Mouse (Mus musculus): ENCODE results near the gene Mpzl3. TPM values are rescaled to one million over a fixed set of nuclear protein-coding genes. Genes with fewer than 3 reads are reported as not detected.

The Mpzl3 gene
- polyA plus RNA-seq, 1 experiment from 2014 or later, result 6.2 TPM

DNA sequence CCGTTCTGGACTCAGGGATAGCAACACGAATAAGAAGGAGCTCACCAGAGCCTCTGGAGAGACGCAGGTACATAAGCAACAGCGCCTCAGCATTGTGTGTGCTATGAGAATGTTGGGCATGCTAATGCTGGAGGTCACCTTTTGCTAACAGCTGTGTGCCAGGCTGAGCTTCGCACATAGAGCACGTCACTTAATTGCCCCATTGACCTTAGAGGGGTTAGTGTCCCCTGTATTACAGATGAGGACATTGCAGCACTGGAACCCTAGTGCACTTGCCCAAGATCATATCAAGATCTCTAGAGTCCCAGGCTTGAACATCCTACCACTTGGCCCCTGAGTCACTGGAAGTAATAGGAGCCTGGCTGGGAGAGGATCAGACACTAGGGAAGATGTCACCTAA lies 65.6 kb downstream of the Mpzl3 start:
- no peak for ATAC-seq
- H3K4me1 ChIP-seq (ENCODE audit: control insufficient read depth, insufficient read depth, low read length), result peaks cover 34% of the 10 kb centered on the region
- no peak overlapping the region for H3K4me2 ChIP-seq (ENCODE audit: low read depth, low read length)
- H3K36me3 ChIP-seq (ENCODE audit: control insufficient read depth, insufficient read depth, low read length), result no peaks in the 10 kb centered on the region
- H3K27ac ChIP-seq (ENCODE audit: low read length), result no peak overlapping the region; the same call in 1 of the 2 replicates
- H3K9ac ChIP-seq (ENCODE audit: low read depth, low read length), result no peak overlapping the region
- H3K4me3 ChIP-seq (ENCODE audit: low read length), result no peak overlapping the region
- H3K27me3 ChIP-seq (replicated peaks; ENCODE audit: control insufficient read depth, insufficient read depth, low read length), result no peaks in the 10 kb centered on the region
- 82% methylated on average over 6 of the region's 6 CpGs for WGBS
- H3K9me3 ChIP-seq (ENCODE audit: control insufficient read depth, low read length), result no peaks in the 10 kb centered on the region

DNA sequence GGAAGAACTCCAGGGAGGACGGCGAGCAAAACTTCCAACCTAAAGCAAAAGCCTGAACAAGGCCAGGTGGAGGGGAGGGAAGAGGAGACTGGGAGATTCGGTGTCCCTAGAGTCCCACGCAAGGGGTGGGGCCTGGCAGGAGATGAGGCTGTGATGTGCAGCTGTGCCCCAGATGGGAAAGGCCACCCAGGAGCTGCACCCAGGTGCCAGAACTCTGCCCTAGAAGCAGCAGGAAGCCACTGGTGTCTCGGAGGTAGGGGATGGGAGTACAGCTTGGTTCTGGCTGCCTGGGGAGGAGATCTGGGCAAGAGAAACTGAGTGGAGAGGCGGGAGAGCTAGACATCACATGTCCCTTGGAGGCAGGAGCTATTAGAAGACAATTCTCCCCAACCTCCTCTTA lies 66.0 kb downstream of the Mpzl3 start:
- Histone ChIP-seq H3K9me3 (ENCODE audit: control insufficient read depth, low read length) (no peaks in the 10 kb centered on the region), H3K27ac (ENCODE audit: low read length) (no peak overlapping the region), H3K4me1 (ENCODE audit: control insufficient read depth, insufficient read depth, low read length) (peaks cover 29% of the 10 kb centered on the region), H3K4me3 (ENCODE audit: low read length) (no peak overlapping the region), H3K9ac (ENCODE audit: low read depth, low read length) (no peak overlapping the region), H3K27me3 (replicated peaks; ENCODE audit: control insufficient read depth, insufficient read depth, low read length) (no peaks in the 10 kb centered on the region), H3K4me2 (ENCODE audit: low read depth, low read length) (no peak overlapping the region), H3K36me3 (ENCODE audit: control insufficient read depth, insufficient read depth, low read length) (no peaks in the 10 kb centered on the region)
- ATAC-seq, result no peak
- WGBS, result 68% methylated on average over 6 of the region's 6 CpGs

DNA sequence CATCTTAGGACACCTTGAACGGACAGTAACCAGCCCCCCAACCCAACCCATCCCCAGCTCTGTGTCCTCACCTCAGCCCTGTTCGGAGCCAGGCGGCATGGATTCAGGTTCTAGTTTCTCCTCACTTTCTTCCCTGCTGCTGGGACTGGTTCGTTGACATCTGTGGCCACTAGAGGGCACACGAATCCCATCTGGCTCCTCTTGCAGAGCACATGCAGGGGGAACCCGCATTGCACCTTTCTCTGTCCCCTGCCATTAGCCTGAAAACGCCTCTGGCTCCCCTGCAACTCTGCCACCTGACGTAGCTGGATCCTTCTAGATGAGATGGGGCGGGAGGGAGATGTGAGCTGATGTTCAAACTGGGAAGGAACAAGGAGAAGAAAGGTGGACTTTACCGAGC lies 66.8 kb downstream of the Mpzl3 start:
- Histone ChIP-seq H3K4me3 (ENCODE audit: low read length) (peak overlapping the region; percentile 0; the same call in 1 of the 2 replicates), H3K9ac (ENCODE audit: low read depth, low read length) (peak overlapping the region; percentile 48; the same call in 1 of the 2 replicates), H3K4me2 (ENCODE audit: low read depth, low read length) (peak overlapping the region; percentile 48), H3K36me3 (ENCODE audit: control insufficient read depth, insufficient read depth, low read length) (no peaks in the 10 kb centered on the region), H3K27me3 (replicated peaks; ENCODE audit: control insufficient read depth, insufficient read depth, low read length) (no peaks in the 10 kb centered on the region), H3K27ac (ENCODE audit: low read length) (no peak overlapping the region), H3K4me1 (ENCODE audit: control insufficient read depth, insufficient read depth, low read length) (peaks cover 22% of the 10 kb centered on the region), H3K9me3 (ENCODE audit: control insufficient read depth, low read length) (no peaks in the 10 kb centered on the region)
- ATAC-seq, result peak; percentile 67
- 5% methylated on average over 10 of the region's 10 CpGs for WGBS

DNA sequence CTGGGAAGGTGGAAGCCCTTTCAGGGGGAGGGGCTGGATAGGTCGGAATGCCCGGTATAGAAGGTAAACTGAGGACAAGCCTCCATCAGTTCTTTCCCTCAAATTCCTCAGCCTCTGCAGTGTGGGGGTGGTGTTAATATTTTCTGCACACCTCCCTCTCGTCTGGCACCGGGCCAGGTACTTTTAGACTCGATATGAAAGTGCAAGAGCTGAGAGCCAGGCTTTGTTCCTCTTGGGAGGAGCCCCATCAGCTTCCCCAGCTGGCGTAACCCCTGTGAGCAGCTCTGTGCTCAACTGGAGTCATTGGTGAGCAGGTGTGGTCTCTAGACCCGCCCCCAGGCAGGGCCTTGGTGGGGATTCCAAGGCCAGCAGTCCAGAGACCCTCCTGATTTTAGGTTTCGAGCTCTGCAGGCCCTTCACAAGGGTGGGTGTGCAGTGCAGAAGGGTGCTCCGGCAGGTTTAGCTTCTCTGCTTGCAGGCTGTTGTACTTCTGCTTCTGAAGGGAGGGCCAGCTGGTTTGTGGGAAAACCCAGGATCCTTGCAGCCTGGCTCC lies 67.3 kb downstream of the Mpzl3 start:
- H3K9me3 ChIP-seq (ENCODE audit: control insufficient read depth, low read length), result no peaks in the 10 kb centered on the region
- 17% methylated on average over 9 of the region's 9 CpGs for WGBS
- no peaks in the 10 kb centered on the region for H3K27me3 ChIP-seq (replicated peaks; ENCODE audit: control insufficient read depth, insufficient read depth, low read length)
- peak; percentile 86 for ATAC-seq
- peaks cover 18% of the 10 kb centered on the region for H3K4me1 ChIP-seq (ENCODE audit: control insufficient read depth, insufficient read depth, low read length)
- 0 out of 2 replicates have a peak overlapping the region, but pooled peaks have one; percentile 3 for H3K27ac ChIP-seq (ENCODE audit: low read length)
- no peaks in the 10 kb centered on the region for H3K36me3 ChIP-seq (ENCODE audit: control insufficient read depth, insufficient read depth, low read length)
- peak overlapping the region; percentile 0; the same call in 1 of the 2 replicates for H3K4me3 ChIP-seq (ENCODE audit: low read length)
- H3K9ac ChIP-seq (ENCODE audit: low read depth, low read length), result peak overlapping the region; percentile 48
- H3K4me2 ChIP-seq (ENCODE audit: low read depth, low read length), result peak overlapping the region; percentile 48

DNA sequence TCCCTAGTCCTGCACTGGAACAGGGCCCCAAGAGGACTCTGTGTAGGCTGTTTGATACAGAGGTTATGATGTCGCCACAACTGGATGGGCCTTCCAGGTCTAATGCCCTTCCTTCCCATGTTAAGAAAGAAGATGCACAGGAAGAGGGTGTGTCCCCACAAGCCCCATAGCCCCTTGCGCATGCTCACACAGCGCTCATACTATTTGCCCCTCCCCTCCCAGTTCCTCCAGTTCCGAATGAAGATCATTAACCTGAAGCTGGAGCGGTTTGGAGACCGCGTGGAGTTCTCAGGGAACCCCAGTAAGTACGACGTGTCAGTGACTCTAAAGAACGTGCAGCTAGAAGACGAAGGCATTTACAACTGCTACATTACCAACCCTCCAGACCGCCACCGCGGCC lies 70.2 kb downstream of the Mpzl3 start:
- 0 out of 2 replicates have a peak, but pooled peaks cover 9% of the 10 kb centered on the region for H3K4me1 ChIP-seq (ENCODE audit: control insufficient read depth, insufficient read depth, low read length)
- no peaks in the 10 kb centered on the region for H3K27me3 ChIP-seq (replicated peaks; ENCODE audit: control insufficient read depth, insufficient read depth, low read length)
- H3K27ac ChIP-seq (ENCODE audit: low read length), result no peak overlapping the region
- no peaks in the 10 kb centered on the region for H3K9me3 ChIP-seq (ENCODE audit: control insufficient read depth, low read length)
- no peak overlapping the region for H3K4me3 ChIP-seq (ENCODE audit: low read length)
- H3K4me2 ChIP-seq (ENCODE audit: low read depth, low read length), result no peak overlapping the region
- no peaks in the 10 kb centered on the region for H3K36me3 ChIP-seq (ENCODE audit: control insufficient read depth, insufficient read depth, low read length)
- WGBS, result 91% methylated on average over 14 of the region's 14 CpGs
- ATAC-seq, result no peak
- no peak overlapping the region for H3K9ac ChIP-seq (ENCODE audit: low read depth, low read length)

DNA sequence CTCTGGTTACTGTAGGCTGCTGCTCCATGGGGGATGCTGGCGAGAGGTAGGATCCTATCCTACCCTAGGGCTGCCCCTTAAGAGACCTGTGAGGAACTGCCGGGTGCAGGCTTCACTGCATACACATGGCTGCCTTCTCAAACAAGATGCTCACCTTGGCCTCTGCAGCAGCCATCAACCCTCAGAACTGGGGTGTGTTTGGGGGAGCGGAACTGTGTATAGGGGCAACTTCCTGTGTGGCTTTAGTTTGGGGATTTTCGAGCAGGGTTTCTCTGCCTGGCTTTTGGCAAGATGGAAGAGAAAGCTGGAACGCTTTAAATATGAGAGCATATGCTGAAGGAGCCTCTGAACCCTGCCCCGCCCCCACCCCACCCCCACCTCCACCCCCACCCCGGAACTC lies 72.0 kb downstream of the Mpzl3 start:
- Histone ChIP-seq H3K36me3 (ENCODE audit: control insufficient read depth, insufficient read depth, low read length) (no peaks in the 10 kb centered on the region), H3K9ac (ENCODE audit: low read depth, low read length) (no peak overlapping the region), H3K27me3 (replicated peaks; ENCODE audit: control insufficient read depth, insufficient read depth, low read length) (no peaks in the 10 kb centered on the region), H3K4me1 (ENCODE audit: control insufficient read depth, insufficient read depth, low read length) (0 out of 2 replicates have a peak, but pooled peaks cover 7% of the 10 kb centered on the region), H3K9me3 (ENCODE audit: control insufficient read depth, low read length) (no peaks in the 10 kb centered on the region), H3K4me2 (ENCODE audit: low read depth, low read length) (no peak overlapping the region), H3K27ac (ENCODE audit: low read length) (no peak overlapping the region), H3K4me3 (ENCODE audit: low read length) (no peak overlapping the region)
- ATAC-seq, result no peak
- 62% methylated on average over 7 of the region's 7 CpGs for WGBS

Other genes starting within 250 kb of the Mpzl3 start
- gene Kmt2a, start 173.9 kb upstream of the Mpzl3 start, polyA plus RNA-seq (2015; fragmentation: Nextera tagmentation; extraction: Ambion mirVana), result 5.3 and 7.7 TPM in 2 replicates
- 937 and 949 TPM in 2 replicates for gene Atp5l, start 134.4 kb upstream of the Mpzl3 start, polyA plus RNA-seq (2015; fragmentation: Nextera tagmentation; extraction: Ambion mirVana)
- gene Ube4a, start 89.6 kb upstream of the Mpzl3 start, polyA plus RNA-seq (2015; fragmentation: Nextera tagmentation; extraction: Ambion mirVana), result 23.0 and 23.9 TPM in 2 replicates
- 1.1 and 1.2 TPM in 2 replicates for gene Cd3g, start 74.8 kb upstream of the Mpzl3 start, polyA plus RNA-seq (2015; fragmentation: Nextera tagmentation; extraction: Ambion mirVana)
- not detected in 2 replicates for gene Cd3d, start 73.4 kb upstream of the Mpzl3 start, polyA plus RNA-seq (2015; fragmentation: Nextera tagmentation; extraction: Ambion mirVana)
- gene Cd3e, start 45.6 kb upstream of the Mpzl3 start, polyA plus RNA-seq (2015; fragmentation: Nextera tagmentation; extraction: Ambion mirVana), result 0.71 and 1.1 TPM in 2 replicates
- gene Mpzl2, start 15.4 kb upstream of the Mpzl3 start, polyA plus RNA-seq (2015; fragmentation: Nextera tagmentation; extraction: Ambion mirVana), result 25.7 and 29.1 TPM in 2 replicates
- gene Jaml, start 24.0 kb downstream of the Mpzl3 start, polyA plus RNA-seq (2015; fragmentation: Nextera tagmentation; extraction: Ambion mirVana), result 100 and 102 TPM in 2 replicates
- gene Scn2b, start 62.6 kb downstream of the Mpzl3 start, polyA plus RNA-seq (2015; fragmentation: Nextera tagmentation; extraction: Ambion mirVana), result 1.9 and 2.1 TPM in 2 replicates
- gene Scn4b, start 83.2 kb downstream of the Mpzl3 start, polyA plus RNA-seq (2015; fragmentation: Nextera tagmentation; extraction: Ambion mirVana), result 0.13 and 0.15 TPM in 2 replicates
- gene BC049352, start 126.8 kb downstream of the Mpzl3 start, polyA plus RNA-seq (2015; fragmentation: Nextera tagmentation; extraction: Ambion mirVana), result 0.15 and 0.36 TPM in 2 replicates
- gene Tmprss4, start 148.9 kb downstream of the Mpzl3 start, polyA plus RNA-seq (2015; fragmentation: Nextera tagmentation; extraction: Ambion mirVana), result 45.2 and 46.2 TPM in 2 replicates
- 1.1 and 1.2 TPM in 2 replicates for gene Il10ra, start 214.0 kb downstream of the Mpzl3 start, polyA plus RNA-seq (2015; fragmentation: Nextera tagmentation; extraction: Ambion mirVana)

Data from intestine, embryonic 16.5 days (tissue).